Mouse (Mus musculus) layer of hippocampus, postnatal 36 days (tissue): ENCODE measurements around the gene Mtus2. TPM values are rescaled to one million over a fixed set of nuclear protein-coding genes. Genes with fewer than 3 reads are reported as not detected.
"Not testable (repeated sequence)": the region's sequence is repeated elsewhere in the genome, so short reads cannot be mapped to it uniquely, and the experiment has no call there.

Experiments used
- DNase-seq, 2 experiments: peaks; one replicate each; pipeline ENCODE4 v3.0.0; 2022
- total RNA-seq, 2 experiments: library from RNA; stranded (reverse); gene quantifications; 2 replicates each; pipeline ENCODE4 v1.2.3; 2021

Gene Mtus2
- total RNA-seq, 2 experiments from 2014 or later: 31.4 to 32.1 TPM

DNA sequence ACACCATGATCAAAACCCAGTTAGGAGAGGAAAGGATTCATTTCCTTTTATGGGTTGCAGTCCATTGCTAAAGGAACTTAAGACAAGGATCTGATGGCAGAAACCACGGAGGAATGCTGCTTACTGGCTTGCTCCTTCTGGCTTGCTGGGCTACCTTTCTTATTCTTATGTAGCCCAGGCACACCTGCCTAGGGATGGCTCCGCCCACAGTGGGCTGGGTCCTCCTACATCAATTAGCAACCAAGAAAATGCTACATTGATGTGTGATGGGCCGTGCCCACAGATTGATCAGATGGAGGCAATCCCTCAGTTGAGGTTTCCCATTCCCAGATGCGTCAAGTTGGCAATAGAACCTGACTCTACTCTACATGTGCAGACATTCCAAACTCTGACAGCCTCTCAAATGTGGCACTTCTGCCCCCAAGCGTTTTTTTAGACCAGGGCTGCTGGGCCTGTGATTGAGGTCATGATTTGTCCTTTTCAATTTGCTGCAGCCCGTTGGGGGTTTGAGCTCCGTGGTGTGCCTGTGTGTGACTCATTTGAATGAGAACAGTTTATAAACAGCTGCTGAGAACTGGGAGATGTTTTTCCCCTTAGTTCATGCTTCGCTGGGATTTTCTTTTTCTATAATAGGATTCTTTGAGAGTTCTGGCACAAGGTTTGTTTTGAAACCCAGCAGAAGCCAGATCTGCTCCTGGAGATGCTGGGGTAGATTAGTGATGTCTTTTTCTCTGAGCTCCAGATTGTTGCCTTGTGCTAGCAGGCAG lies 173.8 kb downstream of the Mtus2 start:
- peak; percentile 29 to 32 for DNase-seq

DNA sequence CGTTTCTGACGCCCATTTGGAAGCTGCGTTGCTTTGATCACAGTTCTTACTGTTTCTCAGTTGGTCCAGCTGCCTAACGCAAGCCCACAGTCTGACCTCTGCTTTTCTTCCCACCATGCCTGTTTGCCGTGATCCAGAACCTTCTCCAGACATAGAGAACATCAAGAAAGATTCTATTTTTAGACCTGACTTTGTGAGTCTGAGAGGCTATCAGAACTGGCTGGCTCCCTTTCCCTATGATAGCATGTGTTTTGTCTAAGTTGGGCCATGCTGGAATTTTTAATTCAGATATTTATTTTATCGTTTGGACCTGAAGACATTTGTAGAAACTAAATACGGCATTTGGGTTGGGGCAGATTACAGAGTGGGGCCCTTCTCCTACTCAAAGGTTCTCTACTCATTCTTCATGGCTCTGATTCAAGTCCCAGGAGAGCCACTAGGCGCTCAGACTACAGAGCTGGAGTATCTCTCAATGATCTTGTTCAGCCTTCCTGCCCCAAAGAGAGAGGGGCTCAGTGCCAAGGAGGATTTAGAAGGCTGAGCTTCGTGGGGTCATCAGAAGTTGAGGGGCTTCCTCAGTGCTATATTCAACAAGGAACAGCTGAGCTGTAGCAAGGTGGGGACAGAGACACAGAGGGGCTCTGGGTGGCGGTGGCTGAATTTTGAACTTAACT lies 174.5 kb downstream of the Mtus2 start:
- no peak for DNase-seq

DNA sequence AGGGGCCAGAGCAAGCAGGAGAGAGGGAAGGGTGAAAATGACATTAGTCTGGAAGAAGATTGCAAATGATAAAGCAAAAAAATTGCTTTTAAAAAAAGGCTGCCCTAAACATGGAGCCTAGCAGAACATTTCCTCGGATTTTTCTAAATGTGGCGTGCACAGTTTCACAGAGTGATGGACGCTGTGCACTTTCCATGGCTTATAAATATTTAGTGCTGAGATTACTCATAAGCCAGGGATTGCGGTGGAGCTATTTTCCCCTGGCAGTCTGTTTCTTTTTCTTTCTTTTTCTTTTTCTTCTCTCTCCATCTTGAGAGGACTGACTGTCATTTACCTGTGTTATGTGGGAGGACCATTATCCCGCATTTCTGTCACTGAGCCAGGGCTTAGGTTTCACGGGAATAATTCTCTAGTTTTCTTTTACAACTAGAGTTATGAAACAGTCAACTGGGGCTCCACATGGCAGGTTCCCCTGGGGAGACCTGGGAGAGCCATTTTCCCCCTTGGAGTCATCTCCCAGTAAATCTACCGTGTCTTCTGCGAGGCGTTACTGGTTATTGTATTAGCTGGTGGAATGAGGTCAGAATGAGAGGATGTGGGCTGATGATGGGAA lies 176.4 kb downstream of the Mtus2 start:
- peak; percentile 16 to 26 for DNase-seq

DNA sequence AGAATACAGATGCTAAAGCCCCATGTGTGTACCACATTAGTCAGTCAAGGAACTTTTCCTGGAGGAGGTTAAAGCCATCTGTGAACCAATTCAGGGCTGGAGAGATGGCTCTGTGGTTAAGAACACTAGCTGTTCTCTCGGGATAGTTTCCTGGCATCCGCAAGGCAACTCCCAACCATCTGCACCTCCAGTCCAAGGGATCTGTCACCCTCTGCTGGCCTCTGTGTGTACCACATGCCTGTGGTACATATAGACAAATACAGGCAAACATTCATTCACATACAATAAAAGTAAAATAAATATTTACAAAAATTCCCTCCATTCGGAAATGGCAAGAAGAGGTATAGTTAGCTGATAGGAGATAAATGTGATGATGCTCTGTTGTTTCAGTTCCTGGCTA lies 184.5 kb downstream of the Mtus2 start:
- no peak for DNase-seq

DNA sequence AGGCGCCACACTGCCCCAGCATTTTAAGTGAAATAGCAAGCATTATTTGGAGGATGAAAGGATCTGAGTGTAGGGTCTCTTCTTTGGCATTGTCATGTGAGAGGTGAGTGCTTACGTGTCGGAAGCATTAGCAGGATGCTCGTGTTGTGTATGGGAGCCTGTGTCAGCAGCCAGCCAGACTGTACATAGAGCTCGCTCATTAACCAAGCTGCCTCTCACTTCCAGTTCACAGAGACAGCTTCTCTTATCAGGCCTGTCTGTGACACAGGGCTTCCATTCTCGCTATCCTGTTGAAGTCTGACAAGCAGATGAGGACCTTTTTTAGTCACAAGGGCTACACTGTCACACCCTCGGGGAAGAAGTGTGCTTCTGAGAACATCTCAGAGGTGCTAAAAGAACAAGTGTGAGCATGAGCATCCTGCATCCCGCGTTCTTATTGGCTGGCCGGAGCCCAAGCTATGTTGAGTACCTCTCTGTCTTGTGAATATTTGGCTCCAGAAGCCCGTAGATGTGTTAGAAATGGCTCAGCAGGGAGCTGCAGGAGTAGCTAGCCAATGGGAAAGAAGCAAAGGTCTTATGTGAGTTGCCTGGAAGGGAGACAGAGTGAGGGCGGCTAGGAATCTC lies 189.2 kb downstream of the Mtus2 start:
- DNase-seq: no peak

DNA sequence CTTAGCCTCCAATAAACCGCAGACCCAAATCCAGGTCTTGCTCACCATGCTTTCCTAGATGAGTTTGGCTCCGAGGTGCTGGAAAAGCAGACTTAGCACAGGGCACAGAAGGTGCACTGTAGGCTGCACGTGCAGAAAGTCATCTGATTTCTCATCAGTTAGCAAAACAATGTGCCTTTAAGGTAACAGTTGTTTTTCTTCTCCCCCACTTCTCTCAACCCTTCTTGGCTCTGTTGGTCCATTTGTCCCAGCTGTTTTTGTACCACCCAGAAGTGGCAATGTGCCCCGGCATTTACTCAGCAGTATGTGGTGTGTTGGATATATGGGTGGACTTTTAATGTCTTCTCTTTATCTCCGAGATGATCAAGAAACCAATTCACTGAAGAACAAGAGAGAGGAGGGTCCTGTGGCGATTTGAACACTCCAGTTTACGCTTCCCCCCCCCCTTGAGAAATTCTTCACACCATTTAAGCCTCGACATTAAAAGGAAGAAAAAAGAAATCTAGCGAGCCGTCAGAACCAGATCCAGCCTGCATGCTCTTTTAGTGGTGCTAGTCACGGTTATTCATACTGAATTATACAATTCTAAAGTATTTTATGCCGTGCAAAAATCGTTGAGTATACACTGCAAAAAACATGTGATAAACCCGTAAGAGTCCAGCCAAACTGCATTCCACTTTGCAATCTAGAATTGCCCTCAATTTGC lies 194.9 kb downstream of the Mtus2 start:
- no peak for DNase-seq

DNA sequence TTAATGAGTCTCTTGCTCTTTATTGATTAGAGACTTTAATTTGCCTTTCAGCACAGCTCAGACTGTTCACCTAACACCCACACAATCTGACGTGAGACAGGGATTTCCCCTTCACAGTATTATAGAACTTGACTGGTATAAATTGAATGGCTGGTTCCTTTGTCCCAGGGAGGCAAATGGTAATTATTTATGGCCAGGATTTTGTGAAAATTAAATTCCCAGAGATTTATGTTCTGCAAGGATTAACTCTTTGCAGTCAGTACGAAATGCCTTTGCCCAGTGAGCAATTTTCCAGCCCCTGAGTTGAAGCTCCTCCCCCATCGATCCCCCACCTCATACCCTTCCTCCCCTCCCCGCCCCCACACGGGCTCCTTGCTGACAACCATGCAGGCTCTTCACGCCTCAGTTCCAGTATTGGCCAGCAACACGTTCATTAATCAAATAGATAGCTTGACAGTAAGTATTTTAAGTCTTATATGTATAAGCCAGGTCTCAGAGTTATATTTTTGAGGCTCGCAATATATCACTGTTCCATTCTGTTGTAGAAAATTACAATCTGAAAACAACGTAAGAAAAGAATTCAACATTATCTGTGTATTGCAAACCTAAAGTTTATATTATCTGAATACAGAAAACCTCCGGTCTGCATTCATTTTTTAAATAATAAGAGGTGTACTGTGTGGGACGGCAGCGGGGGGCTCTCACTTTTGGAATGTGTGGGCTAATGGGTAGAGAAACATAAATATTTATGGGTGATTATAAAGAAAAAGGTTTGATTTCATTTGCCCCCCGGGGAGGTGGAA lies 195.7 kb downstream of the Mtus2 start:
- no peak for DNase-seq

DNA sequence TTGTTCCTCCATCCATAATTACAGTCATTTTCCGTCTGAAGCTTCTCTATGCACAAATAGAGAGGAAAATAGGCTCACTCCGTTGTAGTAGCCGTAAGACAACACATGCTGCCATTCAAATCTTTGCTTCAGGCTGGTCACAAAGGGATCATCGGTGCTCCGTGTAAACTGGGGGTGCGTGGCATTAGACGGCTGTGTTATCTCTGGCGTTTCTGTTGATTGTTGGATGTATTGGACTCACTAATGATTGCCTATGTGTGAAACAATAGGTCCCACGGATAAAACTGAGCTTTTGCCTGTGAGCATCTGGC lies 196.2 kb downstream of the Mtus2 start:
- DNase-seq: no peak

DNA sequence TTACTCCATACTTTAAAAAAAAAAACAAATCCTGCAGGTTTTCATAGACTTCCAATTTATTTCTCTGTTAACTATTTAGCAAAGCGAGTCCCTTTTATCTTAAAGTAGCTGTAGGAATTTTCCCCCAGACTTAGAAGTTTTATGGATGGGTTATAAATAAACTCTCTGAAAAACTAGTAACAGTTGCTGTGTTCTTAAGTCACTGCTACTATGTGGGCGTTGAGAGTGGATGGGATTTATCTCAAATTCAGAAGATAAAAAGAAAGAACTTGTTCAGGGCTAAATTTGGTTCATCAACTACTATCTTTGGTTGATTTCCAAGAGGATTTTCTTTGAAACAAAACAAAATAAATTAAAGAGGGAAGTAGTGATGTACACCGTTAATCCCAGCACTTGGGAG lies 197.6 kb downstream of the Mtus2 start:
- DNase-seq: no peak

DNA sequence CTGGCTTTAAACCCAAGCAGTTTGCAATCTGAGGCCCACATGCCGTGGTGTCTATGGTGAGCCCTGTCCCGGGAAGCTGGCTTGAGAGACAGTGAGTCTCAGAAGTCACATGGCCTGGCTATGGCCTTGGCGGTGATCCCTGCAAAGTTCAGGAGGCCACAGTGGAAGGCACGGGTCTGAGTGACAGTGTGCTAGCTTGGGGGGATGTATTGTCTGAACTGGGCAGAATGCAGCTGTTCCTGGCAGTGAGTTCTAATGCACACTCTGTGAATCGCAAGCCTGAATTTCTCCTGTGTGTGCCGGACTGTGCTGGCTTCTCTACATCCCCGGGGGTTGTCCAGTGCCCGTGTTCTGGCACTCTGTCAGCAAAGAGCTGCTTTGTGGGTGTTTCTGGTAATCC lies 202.2 kb downstream of the Mtus2 start:
- DNase-seq: no peak

DNA sequence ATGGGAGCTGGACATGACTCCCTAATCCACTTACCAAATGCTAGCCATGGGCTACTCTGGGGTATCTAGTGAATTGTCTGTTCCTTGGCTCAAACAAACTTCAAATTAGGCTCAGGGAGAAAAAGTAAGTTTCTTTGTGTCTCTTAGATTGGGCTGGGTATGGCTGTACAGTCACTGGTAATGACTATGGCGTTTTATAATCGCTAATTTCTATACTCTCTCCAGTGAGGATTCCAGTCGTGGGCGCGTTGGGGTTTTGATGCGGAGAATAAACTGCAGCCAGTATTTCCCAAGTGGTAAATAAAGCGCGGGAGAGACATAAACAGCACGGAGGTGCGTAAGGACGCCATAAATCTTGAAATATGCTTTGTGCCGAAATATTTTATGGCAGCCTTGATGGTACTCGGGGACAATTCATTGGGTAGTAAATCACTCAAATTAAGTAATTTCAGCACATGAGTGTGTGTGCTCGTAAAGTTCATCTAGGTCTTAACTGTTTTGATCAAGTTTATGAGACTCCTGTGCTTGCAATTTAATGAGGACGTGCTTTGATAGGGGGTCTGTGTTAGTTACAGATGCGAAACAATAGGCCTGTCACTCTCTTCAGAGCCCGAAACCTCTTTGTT lies 203.5 kb downstream of the Mtus2 start:
- DNase-seq: no peak

DNA sequence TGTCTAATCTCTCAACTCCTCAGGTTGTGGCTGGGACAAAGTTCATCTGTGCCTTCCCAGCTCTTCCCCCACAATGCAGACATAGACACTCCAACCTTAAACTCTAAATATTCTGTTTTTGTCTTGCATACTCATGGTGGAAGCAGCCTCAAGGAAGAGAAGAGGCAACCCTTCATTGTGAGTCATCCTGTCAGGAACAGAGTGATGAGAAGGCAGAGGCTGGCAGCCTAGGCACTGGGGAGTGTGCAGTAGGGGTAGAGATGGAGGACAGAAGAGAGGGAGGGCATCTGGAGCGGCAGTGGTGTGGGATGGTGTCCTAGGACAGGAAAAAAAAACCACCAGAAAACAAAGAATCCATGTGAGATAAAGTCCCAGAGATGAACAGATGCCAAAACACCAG lies 208.0 kb downstream of the Mtus2 start:
- DNase-seq: no peak

DNA sequence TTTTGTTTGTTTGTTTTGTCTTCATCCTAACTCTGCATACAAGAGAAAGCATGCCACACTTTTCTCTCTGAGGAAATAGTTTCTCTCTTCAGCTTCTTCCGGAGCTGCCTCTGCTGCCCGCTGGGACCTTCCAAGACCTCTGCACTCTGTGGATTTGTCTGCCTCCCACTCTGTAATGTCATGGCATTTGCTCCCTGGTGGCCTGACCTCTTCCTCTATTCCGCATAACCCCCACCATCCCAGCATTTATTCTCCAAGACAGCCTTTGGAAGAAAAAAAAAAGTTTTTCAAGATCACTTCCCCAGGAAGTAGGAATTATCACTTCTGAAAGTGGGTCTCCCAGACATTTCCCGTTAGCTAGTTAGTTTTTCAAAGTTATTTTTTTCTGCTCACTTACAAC lies 218.0 kb downstream of the Mtus2 start:
- DNase-seq: no peak

DNA sequence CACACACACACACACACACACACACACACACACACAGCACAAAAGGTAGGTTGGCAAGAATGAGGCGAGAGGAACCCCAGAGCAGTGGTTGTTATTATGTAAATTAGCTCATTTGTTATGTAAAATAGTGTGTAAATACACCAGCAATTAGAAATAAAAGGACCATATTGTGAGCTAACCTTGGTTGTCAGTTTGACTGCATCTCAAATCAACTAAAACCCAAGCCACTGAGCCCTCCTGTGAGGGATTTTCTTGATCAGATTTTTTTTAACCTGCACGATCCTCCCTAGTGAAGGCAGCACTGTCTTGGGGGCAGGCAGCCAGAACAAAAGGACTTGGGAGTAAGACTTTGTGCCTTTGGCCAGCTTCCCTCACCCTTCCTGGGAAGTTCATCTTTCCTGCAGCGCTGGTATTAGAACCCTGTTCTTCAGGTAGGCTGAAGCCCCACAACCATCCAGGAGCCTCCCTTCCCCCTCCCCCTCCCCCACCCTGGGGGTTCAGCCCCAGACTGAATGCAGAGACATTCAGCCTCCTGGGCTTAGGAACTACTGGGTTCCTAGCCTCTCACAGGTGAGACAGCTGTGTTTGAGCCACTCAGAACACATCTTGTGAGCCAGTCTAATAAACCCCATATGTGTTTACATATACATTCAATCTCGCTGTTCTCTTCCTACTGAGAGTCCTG lies 218.8 kb downstream of the Mtus2 start:
- DNase-seq: no peak

DNA sequence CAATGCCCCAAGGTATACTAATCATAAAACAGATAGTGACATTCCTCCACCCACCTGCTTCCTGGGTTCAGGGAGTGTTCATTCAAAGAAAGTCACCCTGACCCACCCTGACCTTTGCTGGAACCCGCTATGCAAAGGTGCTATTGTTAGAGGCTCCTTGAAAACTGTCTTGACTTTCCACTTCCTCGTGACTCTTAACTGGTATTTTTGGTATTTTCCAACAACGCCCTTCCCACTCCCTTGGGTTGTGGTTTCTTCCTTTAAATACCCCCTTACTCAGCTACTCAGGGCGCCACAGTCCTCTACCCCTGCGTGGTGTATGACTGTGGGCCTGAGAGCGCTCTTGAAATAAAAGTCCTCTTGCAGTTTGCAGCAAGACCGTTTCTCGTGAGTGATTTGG lies 219.4 kb downstream of the Mtus2 start:
- DNase-seq: not testable (repeated sequence)

DNA sequence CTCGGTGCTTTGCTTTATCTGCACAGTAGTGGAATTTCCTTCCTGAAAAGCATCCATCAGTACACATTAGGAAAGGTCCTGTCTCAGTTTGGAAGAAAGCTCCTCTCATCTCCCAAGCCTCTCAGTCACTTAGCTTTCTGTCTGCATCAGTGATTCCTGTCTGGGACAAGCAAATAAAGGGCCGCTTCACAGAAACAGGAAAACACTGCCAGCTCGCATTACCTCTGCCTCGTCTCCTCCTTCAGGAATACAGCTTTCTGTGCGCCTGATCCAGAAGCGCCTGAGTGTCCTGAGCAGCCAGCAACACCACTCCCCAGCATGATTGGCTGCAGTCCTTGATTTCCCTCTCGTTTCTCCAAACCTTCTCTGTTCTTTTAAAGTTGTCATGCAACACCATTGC lies 222.1 kb downstream of the Mtus2 start:
- DNase-seq: no peak

DNA sequence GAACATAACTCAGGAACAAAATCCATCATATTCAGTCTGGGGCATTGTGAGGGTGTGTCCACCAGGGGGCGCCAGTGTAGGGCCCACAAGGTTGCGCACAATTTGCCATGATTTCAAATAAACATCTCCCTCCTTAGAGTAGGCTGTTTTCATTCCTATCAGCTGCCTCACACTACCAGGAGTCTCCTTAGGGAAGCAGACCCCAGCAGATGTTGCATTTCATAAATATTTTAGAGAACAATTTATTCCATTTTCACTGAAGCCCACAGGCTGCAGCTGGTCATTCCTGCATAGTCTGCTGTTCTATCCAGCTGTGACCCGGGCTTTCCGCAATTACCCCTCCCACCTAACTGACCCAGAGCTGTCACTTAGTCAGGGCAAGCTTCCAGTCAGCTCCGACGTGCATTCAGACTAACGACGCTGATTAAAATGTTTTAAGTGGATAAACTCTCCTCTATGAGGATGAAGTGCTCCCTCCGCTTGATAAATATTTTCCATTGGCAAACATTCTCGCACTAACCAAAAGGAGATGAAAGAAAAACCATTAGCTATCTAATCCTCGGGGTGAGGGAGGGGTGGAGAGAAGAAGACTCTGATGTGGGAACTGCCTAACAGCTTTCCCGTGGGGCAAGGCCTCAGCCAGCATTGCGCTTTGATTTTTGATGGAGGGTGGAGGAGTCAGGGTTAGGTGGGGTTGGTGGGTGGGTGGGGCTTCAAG lies 223.6 kb downstream of the Mtus2 start:
- peak in 1 of 2 experiments; percentile 15 for DNase-seq

DNA sequence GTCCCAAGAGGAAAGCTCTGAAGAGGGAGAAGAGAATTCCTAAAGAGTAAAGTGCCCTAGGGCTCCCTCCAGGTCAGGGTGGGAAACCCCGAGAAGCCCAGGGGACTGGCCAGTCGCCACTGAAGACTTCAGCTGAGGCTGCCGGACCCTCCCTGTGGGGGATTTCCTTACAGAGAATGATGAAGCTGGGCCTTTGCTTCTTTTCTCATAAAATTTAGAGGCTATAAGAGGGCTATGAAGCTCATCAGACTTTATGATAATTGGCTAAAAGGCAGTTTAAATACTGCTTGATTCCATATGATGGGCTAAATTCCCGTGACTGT lies 224.1 kb downstream of the Mtus2 start:
- DNase-seq: no peak

DNA sequence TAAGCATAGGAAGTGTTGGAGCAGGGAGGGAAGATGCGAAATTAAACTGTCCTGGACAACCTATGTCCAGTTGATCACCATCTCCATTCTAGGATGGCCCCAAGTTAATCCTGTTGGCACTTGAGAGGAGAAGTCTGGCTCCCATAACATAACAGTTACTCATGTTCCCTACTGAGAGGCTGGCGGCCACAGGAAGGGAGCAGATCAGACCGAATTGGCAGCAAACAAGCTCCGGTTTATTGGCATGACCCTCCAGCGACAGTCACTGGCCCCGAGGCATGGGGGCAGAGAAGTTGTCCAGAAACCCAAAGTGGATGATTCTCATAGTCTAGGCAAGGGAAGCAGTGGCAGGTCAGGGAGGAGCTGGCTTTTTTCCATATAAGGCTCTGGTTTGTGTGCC lies 224.8 kb downstream of the Mtus2 start:
- no peak for DNase-seq

DNA sequence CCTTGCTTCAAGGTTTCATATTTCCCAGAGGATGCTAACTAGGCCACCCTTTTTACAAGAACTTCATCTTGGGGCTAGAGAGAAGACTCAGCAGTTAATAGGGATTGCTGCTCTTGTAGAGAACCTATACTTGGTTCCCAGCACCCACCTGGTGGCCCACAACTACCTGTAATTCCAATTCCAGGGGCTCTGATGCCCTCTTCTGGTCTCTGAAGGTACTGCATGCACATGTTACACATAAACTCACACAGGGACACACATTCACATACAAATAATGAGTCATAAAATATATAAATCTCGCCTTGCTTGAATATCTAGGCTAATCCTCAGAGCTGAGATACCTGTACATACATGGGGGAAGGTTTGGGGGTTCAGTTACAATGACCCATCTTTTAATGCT lies 228.8 kb downstream of the Mtus2 start:
- DNase-seq: no peak
